Mouse (Mus musculus) ES-Bruce4 (cell line): Measurements from ENCODE around the gene Bak1.

ENCODE experiments used
- CTCF ChIP-seq: IDR thresholded peaks from one replicate; pipeline ENCODE4 v1.8.1; 2011; ENCODE audit warnings: low read depth, low read length
- EP300 ChIP-seq: IDR thresholded peaks from 2 replicates; pipeline ENCODE4 v1.6.1; 2011; ENCODE audit warnings: low read depth, low read length; ENCODE audit not compliant: insufficient read depth
- POLR2A ChIP-seq: IDR thresholded peaks from one replicate; pipeline ENCODE4 v1.8.1; 2011; ENCODE audit warnings: low read length; ENCODE audit not compliant: insufficient read depth

- TF ChIP-seq POLR2A: peak; percentile 97
- TF ChIP-seq CTCF: no peak
- TF ChIP-seq EP300: no peak
Measured at GRCm38 (mm10) chr17:26972703-26973574, 55.9 kb downstream of the Bak1 start, which contains the start of gene Zbtb9.
